Mouse (Mus musculus) neural tube, embryonic 13.5 days (tissue): ENCODE measurements at regions not wholly inside any gene's neighbourhood (a gene's known extent, or its start where the extent isn't known, plus 50 kb on each side); places are given as distances from the start of the nearest gene placed in this dataset.
A peak's percentile ranks its signal among the peaks of the same experiment; 100 is the strongest.

Experiments used
- ATAC-seq: fragments of 200-750 bp; cut with Nextera tagmentation; 2 replicates; pipeline ENCODE4 v1.8.0; 2017; ENCODE audit warnings: low read depth, mild to moderate bottlenecking, moderate TSS enrichment, moderate library complexity
- H3K27ac ChIP-seq: fragments of 300-500 bp; sonication (generic); replicated peaks from 2 replicates; pipeline ENCODE4 v1.5.1; 2015; ENCODE audit warnings: moderate library complexity, mild to moderate bottlenecking, inconsistent platforms
- H3K27me3 ChIP-seq: fragments of 300-500 bp; sonication (generic); 2 replicates; pipeline ENCODE4 v1.6.1; 2015; ENCODE audit warnings: mild to moderate bottlenecking, inconsistent platforms
- H3K36me3 ChIP-seq: fragments of 300-500 bp; sonication (generic); 2 replicates; pipeline ENCODE4 v1.6.1; 2015; ENCODE audit warnings: mild to moderate bottlenecking, inconsistent platforms
- H3K4me1 ChIP-seq: fragments of 300-500 bp; sonication (generic); replicated peaks from 2 replicates; pipeline ENCODE4 v1.6.1; 2015; ENCODE audit warnings: inconsistent platforms
- H3K4me2 ChIP-seq: fragments of 300-500 bp; sonication (generic); 2 replicates; pipeline ENCODE4 v1.6.1; 2015; ENCODE audit warnings: inconsistent platforms, mild to moderate bottlenecking, moderate library complexity
- H3K4me3 ChIP-seq: fragments of 300-500 bp; sonication (generic); 2 replicates; pipeline ENCODE4 v1.5.1; 2015; ENCODE audit warnings: mild to moderate bottlenecking, inconsistent platforms
- H3K9ac ChIP-seq: fragments of 300-500 bp; sonication (generic); 2 replicates; pipeline ENCODE4 v1.6.1; 2015; ENCODE audit warnings: moderate library complexity, mild to moderate bottlenecking, inconsistent platforms
- H3K9me3 ChIP-seq: fragments of 300-500 bp; sonication (generic); 2 replicates; pipeline ENCODE4 v1.6.1; 2016; ENCODE audit warnings: inconsistent platforms
- WGBS: fragments of 180-500 bp; shearing (Covaris S2); methylation state at CpG from one replicate; pipeline ENCODE4 v1.1.7; 2015; 5-methylcytosine and 5-hydroxymethylcytosine counted together

DNA sequence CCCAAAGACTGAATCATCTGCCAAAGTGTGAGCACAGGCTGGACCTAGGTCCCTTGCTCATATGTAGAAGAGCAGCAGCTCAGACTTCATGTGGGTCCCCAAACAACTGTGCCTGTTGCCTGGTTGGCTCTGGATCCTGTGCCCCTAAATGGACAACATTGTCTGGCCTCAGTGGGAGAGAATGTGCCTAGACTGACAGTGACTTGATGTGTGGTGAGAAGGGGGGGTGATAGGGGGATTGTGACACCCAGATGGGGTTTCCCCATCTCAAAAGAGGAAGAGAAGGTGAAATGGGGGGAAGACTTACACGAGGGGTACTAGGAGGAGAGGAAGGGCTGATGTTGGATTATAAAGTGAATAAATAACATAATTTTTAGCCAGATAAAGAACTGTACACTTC lies 640.2 kb upstream of the B3galt2 start:
- Histone ChIP-seq H3K27ac (no peak overlapping the region), H3K9me3 (no peaks in the 10 kb centered on the region), H3K9ac (no peak overlapping the region), H3K36me3 (no peaks in the 10 kb centered on the region), H3K4me1 (no peaks in the 10 kb centered on the region), H3K4me3 (no peak overlapping the region), H3K27me3 (no peaks in the 10 kb centered on the region), H3K4me2 (no peak overlapping the region)
- no peak for ATAC-seq
- WGBS = 86% methylated on average over 1 of the region's 1 CpGs

DNA sequence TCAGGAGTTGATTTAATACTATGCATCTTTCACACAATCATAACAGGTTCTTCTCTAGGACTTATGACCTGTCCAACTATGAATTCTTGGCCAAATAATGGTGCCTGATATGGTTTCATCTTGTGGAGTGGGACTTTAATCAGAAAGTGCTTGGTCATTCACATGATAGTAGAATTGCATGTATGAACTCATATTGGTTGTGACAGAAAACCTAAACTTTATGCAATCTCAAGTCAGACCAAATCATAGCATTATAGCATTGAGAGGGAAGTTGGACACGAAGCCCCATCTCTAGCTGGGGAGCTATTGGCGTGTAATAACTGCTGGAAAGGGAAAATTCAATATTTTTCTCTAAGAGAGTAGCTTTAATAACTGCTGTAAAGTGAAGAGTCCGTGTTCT lies 639.4 kb upstream of the B3galt2 start:
- no peak for ATAC-seq
- Histone ChIP-seq H3K27ac (no peak overlapping the region), H3K4me1 (no peaks in the 10 kb centered on the region), H3K4me3 (no peak overlapping the region), H3K36me3 (no peaks in the 10 kb centered on the region), H3K9me3 (no peaks in the 10 kb centered on the region), H3K9ac (no peak overlapping the region), H3K27me3 (no peaks in the 10 kb centered on the region), H3K4me2 (no peak overlapping the region)
- 83% methylated on average over 3 of the region's 3 CpGs for WGBS

DNA sequence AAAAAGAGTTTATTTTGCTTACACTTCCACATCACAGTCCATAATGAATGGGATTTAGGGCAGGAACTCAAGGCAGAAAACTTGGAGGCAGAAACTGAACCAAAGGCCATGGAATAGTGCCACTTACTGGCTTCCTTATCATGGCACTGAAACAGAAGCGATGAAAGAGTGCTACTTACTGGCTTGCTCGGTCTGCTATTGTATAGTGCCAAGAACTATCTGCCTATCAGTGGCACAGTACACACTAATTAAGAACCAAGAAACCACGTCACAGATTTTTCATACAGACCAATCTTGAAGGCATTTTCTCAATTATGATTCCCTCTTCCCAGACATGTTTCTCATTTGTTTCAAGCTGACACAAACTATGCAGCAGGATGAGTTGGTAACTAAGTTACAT lies 634.4 kb upstream of the B3galt2 start:
- Histone ChIP-seq H3K27me3 (no peaks in the 10 kb centered on the region), H3K27ac (no peak overlapping the region), H3K9me3 (no peaks in the 10 kb centered on the region), H3K4me1 (no peaks in the 10 kb centered on the region), H3K4me3 (no peak overlapping the region), H3K36me3 (no peaks in the 10 kb centered on the region), H3K9ac (no peak overlapping the region), H3K4me2 (no peak overlapping the region)
- WGBS = 91% methylated on average over 3 of the region's 3 CpGs
- ATAC-seq = no peak

DNA sequence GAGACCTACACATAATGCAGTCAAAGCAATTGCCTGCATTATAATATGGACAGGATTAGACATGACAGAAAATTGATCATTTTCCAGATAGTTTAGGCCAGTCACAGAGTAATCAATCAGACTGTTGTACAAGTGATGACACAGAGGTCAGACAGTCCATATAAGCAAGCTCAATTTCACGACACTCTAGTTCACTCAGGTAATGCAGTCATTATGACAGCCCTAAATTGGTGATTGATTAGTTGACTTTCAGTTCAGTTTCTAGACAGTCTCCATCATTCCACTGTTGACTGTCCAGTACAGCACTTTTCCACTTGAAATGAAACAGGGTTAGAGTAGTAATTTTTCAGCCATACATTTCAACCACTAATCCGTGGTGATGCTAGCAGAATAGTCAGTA lies 620.5 kb upstream of the B3galt2 start:
- H3K9me3 ChIP-seq = no peaks in the 10 kb centered on the region
- no peaks in the 10 kb centered on the region for H3K36me3 ChIP-seq
- H3K4me2 ChIP-seq = no peak overlapping the region
- 79% methylated on average over 2 of the region's 2 CpGs for WGBS
- H3K27ac ChIP-seq = no peak overlapping the region
- no peak overlapping the region for H3K9ac ChIP-seq
- no peaks in the 10 kb centered on the region for H3K27me3 ChIP-seq
- no peaks in the 10 kb centered on the region for H3K4me1 ChIP-seq
- ATAC-seq = no peak
- H3K4me3 ChIP-seq = no peak overlapping the region

- no peak overlapping the region for H3K27ac ChIP-seq
- no peak for ATAC-seq
- 78% methylated on average over 2 of the region's 2 CpGs for WGBS
- H3K36me3 ChIP-seq = no peaks in the 10 kb centered on the region
- H3K27me3 ChIP-seq = no peaks in the 10 kb centered on the region
- no peak overlapping the region for H3K4me3 ChIP-seq
- no peak overlapping the region for H3K4me2 ChIP-seq
- H3K4me1 ChIP-seq = no peaks in the 10 kb centered on the region
- H3K9ac ChIP-seq = no peak overlapping the region
- no peaks in the 10 kb centered on the region for H3K9me3 ChIP-seq
These were observed 587.3 kb upstream of the B3galt2 start for GRCm38 (mm10) chr1:143053161-143053560.

DNA sequence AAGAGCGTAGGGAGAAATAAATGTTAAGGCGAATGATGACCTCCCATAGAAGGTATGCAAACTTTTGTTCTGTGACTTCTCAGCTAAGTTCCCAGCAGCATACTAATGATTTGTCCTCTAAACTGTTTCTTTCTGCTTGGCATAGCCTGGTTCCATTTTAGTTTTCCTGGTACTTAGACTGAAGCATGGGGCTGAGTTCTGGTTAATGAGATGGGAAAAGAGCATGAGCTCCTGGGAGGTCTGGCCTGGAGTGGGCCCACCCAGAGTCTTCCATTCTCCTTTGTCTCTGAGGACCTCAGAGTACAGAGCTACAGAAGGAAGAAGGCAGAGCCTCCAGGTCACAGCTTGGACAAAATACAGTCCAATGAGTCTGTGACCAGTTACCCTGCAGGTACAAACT lies 586.9 kb upstream of the B3galt2 start:
- no peak overlapping the region for H3K4me3 ChIP-seq
- H3K4me2 ChIP-seq = no peak overlapping the region
- ATAC-seq = no peak
- H3K36me3 ChIP-seq = no peaks in the 10 kb centered on the region
- no peaks in the 10 kb centered on the region for H3K27me3 ChIP-seq
- no peaks in the 10 kb centered on the region for H3K9me3 ChIP-seq
- no peak overlapping the region for H3K9ac ChIP-seq
- no peaks in the 10 kb centered on the region for H3K4me1 ChIP-seq
- 96% methylated on average over 2 of the region's 2 CpGs for WGBS
- H3K27ac ChIP-seq = no peak overlapping the region

- Histone ChIP-seq H3K27ac (no peak overlapping the region), H3K4me2 (no peak overlapping the region), H3K36me3 (no peaks in the 10 kb centered on the region), H3K9ac (no peak overlapping the region), H3K27me3 (no peaks in the 10 kb centered on the region), H3K4me3 (no peak overlapping the region), H3K9me3 (no peaks in the 10 kb centered on the region), H3K4me1 (no peaks in the 10 kb centered on the region)
- WGBS = 82% methylated on average over 3 of the region's 3 CpGs
- ATAC-seq = no peak
These were observed 585.9 kb upstream of the B3galt2 start for GRCm38 (mm10) chr1:143054451-143055024.

GRCm38 (mm10) chr1:143060698-143061576 lies 579.5 kb upstream of the B3galt2 start:
- Histone ChIP-seq H3K27me3 (no peaks in the 10 kb centered on the region), H3K9me3 (no peaks in the 10 kb centered on the region), H3K4me2 (no peak overlapping the region), H3K27ac (no peak overlapping the region), H3K4me3 (no peak overlapping the region), H3K36me3 (no peaks in the 10 kb centered on the region), H3K9ac (no peak overlapping the region), H3K4me1 (no peaks in the 10 kb centered on the region)
- ATAC-seq = no peak
- 64% methylated on average over 4 of the region's 4 CpGs for WGBS

DNA sequence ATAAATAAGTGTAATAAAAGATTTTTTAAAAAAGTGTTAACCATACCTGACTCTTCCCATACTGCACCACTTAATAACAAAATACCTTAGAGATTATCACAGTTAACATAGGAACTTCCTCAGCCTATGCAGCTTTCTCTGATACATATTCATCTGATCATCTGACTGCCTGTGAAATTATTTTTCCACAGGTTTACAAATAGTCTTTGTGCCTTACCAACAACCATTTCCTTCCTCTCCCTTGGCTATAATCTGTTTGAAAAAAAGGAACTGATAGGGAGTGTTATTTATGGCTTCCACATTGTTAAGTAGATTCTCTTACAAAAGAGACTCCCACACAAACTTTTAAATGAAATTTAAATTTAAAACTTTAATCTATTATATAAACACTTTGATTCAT lies 575.0 kb upstream of the B3galt2 start:
- Histone ChIP-seq H3K9me3 (no peaks in the 10 kb centered on the region), H3K4me1 (no peaks in the 10 kb centered on the region), H3K4me3 (no peak overlapping the region), H3K4me2 (no peak overlapping the region), H3K9ac (no peak overlapping the region), H3K27ac (no peak overlapping the region), H3K36me3 (no peaks in the 10 kb centered on the region), H3K27me3 (no peaks in the 10 kb centered on the region)
- ATAC-seq = no peak

GRCm38 (mm10) chr1:143071781-143072382 lies 568.6 kb upstream of the B3galt2 start:
- Histone ChIP-seq H3K4me3 (no peak overlapping the region), H3K9ac (no peak overlapping the region), H3K27ac (no peak overlapping the region), H3K36me3 (no peaks in the 10 kb centered on the region), H3K4me2 (no peak overlapping the region), H3K27me3 (no peaks in the 10 kb centered on the region), H3K4me1 (no peaks in the 10 kb centered on the region), H3K9me3 (no peaks in the 10 kb centered on the region)
- WGBS = 91% methylated on average over 3 of the region's 3 CpGs
- ATAC-seq = peak; percentile 23; the same call in 1 of the 2 replicates

GRCm38 (mm10) chr1:143074999-143075398 lies 565.5 kb upstream of the B3galt2 start:
- H3K9me3 ChIP-seq = no peaks in the 10 kb centered on the region
- H3K4me2 ChIP-seq = no peak overlapping the region
- 86% methylated on average over 4 of the region's 4 CpGs for WGBS
- H3K36me3 ChIP-seq = no peaks in the 10 kb centered on the region
- H3K4me3 ChIP-seq = no peak overlapping the region
- no peak for ATAC-seq
- H3K9ac ChIP-seq = no peak overlapping the region
- H3K4me1 ChIP-seq = no peaks in the 10 kb centered on the region
- no peaks in the 10 kb centered on the region for H3K27me3 ChIP-seq
- H3K27ac ChIP-seq = no peak overlapping the region

- Histone ChIP-seq H3K27me3 (no peaks in the 10 kb centered on the region), H3K36me3 (no peaks in the 10 kb centered on the region), H3K4me2 (no peak overlapping the region), H3K27ac (no peak overlapping the region), H3K4me1 (no peaks in the 10 kb centered on the region), H3K9ac (no peak overlapping the region), H3K4me3 (no peak overlapping the region), H3K9me3 (no peaks in the 10 kb centered on the region)
- 80% methylated on average over 2 of the region's 2 CpGs for WGBS
- no peak for ATAC-seq
These were observed 560.0 kb upstream of the B3galt2 start for GRCm38 (mm10) chr1:143080441-143080840.
